Mouse (Mus musculus): Measurements from ENCODE around the gene Sox6. TPM values are rescaled to one million over a fixed set of nuclear protein-coding genes. Genes with fewer than 3 reads are reported as not detected.
"Not testable (repeated sequence)": the region's sequence is repeated elsewhere in the genome, so short reads cannot be mapped to it uniquely, and the experiment has no call there.

Sox6 gene
- total and polyA plus RNA-seq, 3 experiments: 2.3 to 162 (median 3.8) TPM

GRCm38 (mm10) chr7:115628766-115629165 lies 409.8 kb downstream of the Sox6 start:
- no peaks in the 10 kb centered on the region for H3K4me1 ChIP-seq (ENCODE audit: insufficient read depth, low read depth, low read length)
- no peaks in the 10 kb centered on the region for H3K36me3 ChIP-seq (replicated peaks)
- H3K4me3 ChIP-seq (ENCODE audit: low read depth, low read length): no peak overlapping the region
- TF ChIP-seq GATA1 (IDR thresholded peaks at IDR 0.05; ENCODE audit: borderline replicate concordance, low read length) (no peak), CTCF (IDR thresholded peaks at IDR 0.05; ENCODE audit: low read depth, low read length) (no peak), GATA2 (IDR thresholded peaks at IDR 0.05; ENCODE audit: borderline replicate concordance, low read depth, low read length) (no peak), POLR2AphosphoS5 (IDR thresholded peaks at IDR 0.05; ENCODE audit: insufficient replicate concordance, low read depth, low read length) (no peak), TAL1 (conservative IDR thresholded peaks at IDR 0.05; ENCODE audit: low read depth, low read length) (no peak)
- ATAC-seq (ENCODE audit: extremely low read depth, insufficient number of reproducible peaks, low FRiP score, poor library complexity, severe bottlenecking) (no peak), DNase-seq (ENCODE audit: low spot score) (no peak)
- peaks cover 11% of the 10 kb centered on the region for H3K27me3 ChIP-seq (ENCODE audit: insufficient read depth, low read length)
- H3K9me3 ChIP-seq (replicated peaks): no peaks in the 10 kb centered on the region

GRCm38 (mm10) chr7:115625956-115626355 lies 412.6 kb downstream of the Sox6 start:
- H3K27me3 ChIP-seq (ENCODE audit: insufficient read depth, low read length): peaks cover 6% of the 10 kb centered on the region
- H3K9me3 ChIP-seq (replicated peaks): no peaks in the 10 kb centered on the region
- H3K4me3 ChIP-seq (ENCODE audit: low read depth, low read length): no peak overlapping the region
- DNase-seq (ENCODE audit: low spot score) (no peak), ATAC-seq (ENCODE audit: extremely low read depth, insufficient number of reproducible peaks, low FRiP score, poor library complexity, severe bottlenecking) (no peak)
- TF ChIP-seq GATA1 (IDR thresholded peaks at IDR 0.05; ENCODE audit: borderline replicate concordance, low read length) (no peak), POLR2AphosphoS5 (IDR thresholded peaks at IDR 0.05; ENCODE audit: insufficient replicate concordance, low read depth, low read length) (no peak), CTCF (IDR thresholded peaks at IDR 0.05; ENCODE audit: low read depth, low read length) (no peak), GATA2 (IDR thresholded peaks at IDR 0.05; ENCODE audit: borderline replicate concordance, low read depth, low read length) (no peak), TAL1 (conservative IDR thresholded peaks at IDR 0.05; ENCODE audit: low read depth, low read length) (no peak)
- no peaks in the 10 kb centered on the region for H3K36me3 ChIP-seq (replicated peaks)
- no peaks in the 10 kb centered on the region for H3K4me1 ChIP-seq (ENCODE audit: insufficient read depth, low read depth, low read length)

DNA sequence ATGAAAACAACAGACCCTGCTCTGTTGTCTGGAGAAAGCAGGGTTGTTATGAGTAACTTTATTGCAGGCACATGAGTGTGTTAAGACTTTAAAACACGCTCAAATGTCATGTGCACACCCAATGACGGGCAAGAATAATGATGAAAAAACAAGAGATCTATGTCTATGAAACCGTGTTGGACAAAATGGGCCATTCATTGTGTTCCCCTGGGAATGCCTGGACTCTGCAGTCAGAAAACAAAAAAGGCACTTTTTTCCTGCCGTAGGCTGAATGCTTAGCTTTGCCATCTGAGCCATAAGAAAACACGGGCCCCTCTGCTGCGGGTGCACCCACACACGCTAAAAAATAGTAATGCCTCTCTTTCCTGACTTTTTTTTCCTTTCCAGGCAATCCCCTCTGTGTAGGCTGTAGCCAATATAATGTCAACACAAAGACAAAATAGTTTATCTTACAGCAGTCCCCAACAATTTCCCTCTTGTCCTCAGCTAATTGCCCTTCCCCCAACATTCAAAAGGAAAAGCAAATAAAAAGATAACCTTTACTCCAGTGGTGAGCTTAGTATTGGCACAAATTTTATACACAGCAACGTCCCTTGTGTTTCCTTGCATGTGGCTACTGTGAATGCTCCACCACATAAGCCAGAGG lies 413.6 kb downstream of the Sox6 start:
- DNase-seq (ENCODE audit: low spot score) (no peak), ATAC-seq (ENCODE audit: extremely low read depth, insufficient number of reproducible peaks, low FRiP score, poor library complexity, severe bottlenecking) (no peak)
- H3K9me3 ChIP-seq (replicated peaks): no peaks in the 10 kb centered on the region
- no peak overlapping the region for H3K4me3 ChIP-seq (ENCODE audit: low read depth, low read length)
- no peaks in the 10 kb centered on the region for H3K36me3 ChIP-seq (replicated peaks)
- no peaks in the 10 kb centered on the region for H3K4me1 ChIP-seq (ENCODE audit: insufficient read depth, low read depth, low read length)
- peaks cover 5% of the 10 kb centered on the region; the same call in 1 of the 2 replicates for H3K27me3 ChIP-seq (ENCODE audit: insufficient read depth, low read length)
- TF ChIP-seq CTCF (IDR thresholded peaks at IDR 0.05; ENCODE audit: low read depth, low read length) (no peak), TAL1 (conservative IDR thresholded peaks at IDR 0.05; ENCODE audit: low read depth, low read length) (no peak), POLR2AphosphoS5 (IDR thresholded peaks at IDR 0.05; ENCODE audit: insufficient replicate concordance, low read depth, low read length) (no peak), GATA2 (IDR thresholded peaks at IDR 0.05; ENCODE audit: borderline replicate concordance, low read depth, low read length) (no peak), GATA1 (IDR thresholded peaks at IDR 0.05; ENCODE audit: borderline replicate concordance, low read length) (no peak)

GRCm38 (mm10) chr7:115624451-115624850 lies 414.1 kb downstream of the Sox6 start:
- Histone ChIP-seq H3K36me3 (replicated peaks) (no peaks in the 10 kb centered on the region), H3K4me1 (ENCODE audit: insufficient read depth, low read depth, low read length) (no peaks in the 10 kb centered on the region), H3K4me3 (ENCODE audit: low read depth, low read length) (no peak overlapping the region), H3K27me3 (ENCODE audit: insufficient read depth, low read length) (peaks cover 5% of the 10 kb centered on the region; the same call in 1 of the 2 replicates), H3K9me3 (replicated peaks) (no peaks in the 10 kb centered on the region)
- no peak for ATAC-seq (ENCODE audit: extremely low read depth, insufficient number of reproducible peaks, low FRiP score, poor library complexity, severe bottlenecking)
- no peak for DNase-seq (ENCODE audit: low spot score)
- no peak for TF ChIP-seq CTCF (IDR thresholded peaks at IDR 0.05; ENCODE audit: low read depth, low read length)
- TF ChIP-seq POLR2AphosphoS5 (IDR thresholded peaks at IDR 0.05; ENCODE audit: insufficient replicate concordance, low read depth, low read length): no peak
- no peak for TF ChIP-seq GATA1 (IDR thresholded peaks at IDR 0.05; ENCODE audit: borderline replicate concordance, low read length)
- no peak for TF ChIP-seq GATA2 (IDR thresholded peaks at IDR 0.05; ENCODE audit: borderline replicate concordance, low read depth, low read length)
- no peak for TF ChIP-seq TAL1 (conservative IDR thresholded peaks at IDR 0.05; ENCODE audit: low read depth, low read length)

GRCm38 (mm10) chr7:115615697-115616237 lies 422.8 kb downstream of the Sox6 start:
- H3K36me3 ChIP-seq (replicated peaks): no peaks in the 10 kb centered on the region
- H3K9me3 ChIP-seq (replicated peaks): no peaks in the 10 kb centered on the region
- TF ChIP-seq GATA1 (IDR thresholded peaks at IDR 0.05; ENCODE audit: borderline replicate concordance, low read length): no peak
- no peak for TF ChIP-seq TAL1 (conservative IDR thresholded peaks at IDR 0.05; ENCODE audit: low read depth, low read length)
- TF ChIP-seq CTCF (IDR thresholded peaks at IDR 0.05; ENCODE audit: low read depth, low read length): no peak
- no peak for TF ChIP-seq GATA2 (IDR thresholded peaks at IDR 0.05; ENCODE audit: borderline replicate concordance, low read depth, low read length)
- DNase-seq (ENCODE audit: low spot score) (no peak), ATAC-seq (ENCODE audit: extremely low read depth, insufficient number of reproducible peaks, low FRiP score, poor library complexity, severe bottlenecking) (peak; percentile 15; the same call in 1 of the 2 replicates)
- no peak overlapping the region for H3K4me3 ChIP-seq (ENCODE audit: low read depth, low read length)
- H3K27me3 ChIP-seq (ENCODE audit: insufficient read depth, low read length): peaks cover 5% of the 10 kb centered on the region; the same call in 1 of the 2 replicates
- H3K4me1 ChIP-seq (ENCODE audit: insufficient read depth, low read depth, low read length): no peaks in the 10 kb centered on the region

DNA sequence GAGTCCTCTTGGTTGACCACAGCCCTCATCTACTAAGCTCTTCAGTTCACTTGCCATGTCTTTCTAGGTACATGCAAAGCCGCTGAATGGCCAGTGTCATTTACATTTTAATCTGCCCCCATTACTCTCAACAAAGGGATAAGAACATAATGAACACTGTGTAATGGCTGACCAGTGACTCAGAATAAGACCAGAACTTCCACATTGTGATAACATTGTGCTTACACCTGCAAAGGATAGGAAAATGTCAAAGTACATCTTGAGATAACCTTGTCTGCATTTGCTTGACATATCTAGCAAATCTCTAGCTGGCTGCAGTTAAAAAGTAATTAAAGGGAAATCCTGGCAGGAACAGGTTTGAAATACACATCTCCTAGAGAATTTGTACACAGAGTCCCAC lies 431.1 kb downstream of the Sox6 start:
- no peaks in the 10 kb centered on the region for H3K36me3 ChIP-seq (replicated peaks)
- no peak for ATAC-seq (ENCODE audit: extremely low read depth, insufficient number of reproducible peaks, low FRiP score, poor library complexity, severe bottlenecking)
- no peak for DNase-seq (ENCODE audit: low spot score)
- no peak overlapping the region for H3K4me3 ChIP-seq (ENCODE audit: low read depth, low read length)
- H3K4me1 ChIP-seq (ENCODE audit: insufficient read depth, low read depth, low read length): no peaks in the 10 kb centered on the region
- peaks cover 16% of the 10 kb centered on the region for H3K27me3 ChIP-seq (ENCODE audit: insufficient read depth, low read length)
- no peak for TF ChIP-seq GATA2 (IDR thresholded peaks at IDR 0.05; ENCODE audit: borderline replicate concordance, low read depth, low read length)
- no peak for TF ChIP-seq TAL1 (conservative IDR thresholded peaks at IDR 0.05; ENCODE audit: low read depth, low read length)
- no peak for TF ChIP-seq GATA1 (IDR thresholded peaks at IDR 0.05; ENCODE audit: borderline replicate concordance, low read length)
- TF ChIP-seq CTCF (IDR thresholded peaks at IDR 0.05; ENCODE audit: low read depth, low read length): no peak
- no peak for TF ChIP-seq POLR2AphosphoS5 (IDR thresholded peaks at IDR 0.05; ENCODE audit: insufficient replicate concordance, low read depth, low read length)
- H3K9me3 ChIP-seq (replicated peaks): no peaks in the 10 kb centered on the region

DNA sequence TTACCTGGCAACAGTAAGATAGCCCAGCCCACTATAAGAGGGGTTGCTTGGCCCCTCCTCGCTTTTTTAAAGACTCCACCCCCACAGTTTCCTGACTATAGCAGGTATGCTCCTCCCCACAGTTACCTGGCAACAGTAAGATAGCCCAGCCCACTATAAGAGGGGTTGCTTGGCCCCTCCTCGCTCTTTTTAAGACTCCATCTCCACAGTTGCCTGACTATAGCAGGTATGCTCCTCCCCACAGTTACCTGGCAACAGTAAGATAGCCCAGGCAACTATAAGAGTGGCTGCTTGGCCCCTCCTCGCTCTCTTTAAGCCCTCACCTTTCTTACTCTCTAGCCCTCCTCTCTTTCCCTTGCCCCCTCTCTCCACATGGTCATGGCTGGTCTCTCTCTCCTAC lies 432.5 kb downstream of the Sox6 start:
- not testable (repeated sequence) for DNase-seq (ENCODE audit: low spot score); H3K9me3 ChIP-seq (replicated peaks); H3K36me3 ChIP-seq (replicated peaks); H3K4me1 ChIP-seq (ENCODE audit: insufficient read depth, low read depth, low read length); ATAC-seq (ENCODE audit: extremely low read depth, insufficient number of reproducible peaks, low FRiP score, poor library complexity, severe bottlenecking); H3K4me3 ChIP-seq (ENCODE audit: low read depth, low read length)
- H3K27me3 ChIP-seq (ENCODE audit: insufficient read depth, low read length): peaks cover 17% of the 10 kb centered on the region

All from G1E (cell line).